Mouse (Mus musculus) hindbrain, postnatal 0 days (tissue): ENCODE measurements around the gene Paqr5. TPM values are rescaled to one million over a fixed set of nuclear protein-coding genes. Genes with fewer than 3 reads are reported as not detected.

Source experiments
- ATAC-seq: fragments of 200-750 bp; cut with Nextera tagmentation; 2 replicates; pipeline ENCODE4 v1.8.0; 2017; ENCODE audit warnings: mild to moderate bottlenecking, moderate TSS enrichment, moderate library complexity
- DNase-seq: peaks from one replicate; pipeline ENCODE4 v3.0.0-alpha.2; 2015; ENCODE audit warnings: low spot score
- H3K27ac ChIP-seq: fragments of 300-500 bp; sonication (generic); 2 replicates; pipeline ENCODE4 v1.5.1; 2014; ENCODE audit warnings: mild to moderate bottlenecking
- H3K27me3 ChIP-seq: fragments of 300-500 bp; sonication (generic); 2 replicates; pipeline ENCODE4 v1.6.1; 2014; ENCODE audit warnings: low read length, mixed read lengths; ENCODE audit not compliant: insufficient read depth
- H3K36me3 ChIP-seq: fragments of 300-500 bp; sonication (generic); 2 replicates; pipeline ENCODE4 v1.6.1; 2014; ENCODE audit warnings: low read length, mixed read lengths; ENCODE audit not compliant: insufficient read depth
- H3K4me1 ChIP-seq: fragments of 300-500 bp; sonication (generic); 2 replicates; pipeline ENCODE4 v1.6.1; 2014; ENCODE audit warnings: antibody characterized with exemption, low read length, mixed read lengths; ENCODE audit not compliant: insufficient read depth
- H3K4me2 ChIP-seq: fragments of 300-500 bp; sonication (generic); 2 replicates; pipeline ENCODE4 v1.6.1; 2014; ENCODE audit warnings: low read depth, mild to moderate bottlenecking, low read length, moderate library complexity, mixed read lengths
- H3K4me3 ChIP-seq: fragments of 300-500 bp; sonication (generic); 2 replicates; pipeline ENCODE4 v1.5.1; 2014; ENCODE audit warnings: low read length
- H3K9ac ChIP-seq: fragments of 300-500 bp; sonication (generic); replicated peaks from 2 replicates; pipeline ENCODE4 v1.6.1; 2014; ENCODE audit warnings: mild to moderate bottlenecking, low read length, moderate library complexity, mixed read lengths
- H3K9me3 ChIP-seq: fragments of 300-500 bp; sonication (generic); 2 replicates; pipeline ENCODE4 v1.6.1; 2016; ENCODE audit warnings: low read length, mixed read lengths
- CTCF ChIP-seq: IDR thresholded peaks from 2 replicates; pipeline ENCODE4 v1.5.1; 2016; ENCODE audit warnings: antibody characterized with exemption, control low read depth, low read depth
- WGBS: fragments of 180-500 bp; shearing (Covaris S2); extraction: QIAGEN DNeasy Blood & Tissue Kit; methylation state at CpG from one replicate; pipeline ENCODE4 v1.1.7; 2014; 5-methylcytosine and 5-hydroxymethylcytosine counted together
- polyA plus RNA-seq: library from polyadenylated mRNA; unstranded; fragments of >200 nt; fragmentation: Nextera tagmentation; extraction: Ambion mirVana; gene quantifications from 2 replicates; pipeline ENCODE4 v1.2.1, GENCODE M21; 2015
- total RNA-seq: library from RNA; depleted of rRNA; stranded (reverse); fragments of >200 nt; gene quantifications from 2 replicates; pipeline ENCODE4 v1.2.3, GENCODE M21; 2014

The Paqr5 gene
- total and polyA plus RNA-seq, 2 experiments from 2014 or later: 0.16 to 0.80 TPM

GRCm38 (mm10) chr9:61961181-61961580 is 65.5 kb downstream of the Paqr5 start:
- Histone ChIP-seq H3K27me3 (no peaks in the 10 kb centered on the region), H3K9me3 (no peaks in the 10 kb centered on the region), H3K36me3 (no peaks in the 10 kb centered on the region), H3K4me2 (no peak overlapping the region), H3K4me1 (no peaks in the 10 kb centered on the region), H3K27ac (no peak overlapping the region), H3K4me3 (no peak overlapping the region), H3K9ac (no peak overlapping the region)
- DNase-seq: no peak
- WGBS: 91% methylated on average over 4 of the region's 4 CpGs
- TF ChIP-seq CTCF: no peak
- no peak for ATAC-seq

- Histone ChIP-seq H3K27me3 (no peaks in the 10 kb centered on the region), H3K27ac (no peak overlapping the region), H3K4me2 (no peak overlapping the region), H3K9ac (no peak overlapping the region), H3K4me3 (no peak overlapping the region), H3K9me3 (no peaks in the 10 kb centered on the region), H3K4me1 (no peaks in the 10 kb centered on the region), H3K36me3 (no peaks in the 10 kb centered on the region)
- DNase-seq (no peak), ATAC-seq (no peak)
- TF ChIP-seq CTCF: no peak
- 68% methylated on average over 5 of the region's 5 CpGs for WGBS
Observed at GRCm38 (mm10) chr9:61960753-61961152, 65.9 kb downstream of the Paqr5 start.

- no peak overlapping the region for H3K9ac ChIP-seq
- H3K4me1 ChIP-seq: no peaks in the 10 kb centered on the region
- no peaks in the 10 kb centered on the region for H3K36me3 ChIP-seq
- DNase-seq (no peak), ATAC-seq (no peak)
- H3K4me2 ChIP-seq: no peak overlapping the region
- H3K27ac ChIP-seq: no peak overlapping the region
- H3K27me3 ChIP-seq: no peaks in the 10 kb centered on the region
- H3K4me3 ChIP-seq: no peak overlapping the region
- no peak for TF ChIP-seq CTCF
- H3K9me3 ChIP-seq: no peaks in the 10 kb centered on the region
- 90% methylated on average over 1 of the region's 1 CpGs for WGBS
Observed at GRCm38 (mm10) chr9:61959921-61960569, 66.6 kb downstream of the Paqr5 start.

GRCm38 (mm10) chr9:61954707-61955106 is 71.9 kb downstream of the Paqr5 start:
- DNase-seq (no peak), ATAC-seq (no peak)
- no peaks in the 10 kb centered on the region for H3K4me1 ChIP-seq
- H3K27ac ChIP-seq: no peak overlapping the region
- H3K9me3 ChIP-seq: no peaks in the 10 kb centered on the region
- H3K4me3 ChIP-seq: no peak overlapping the region
- no peaks in the 10 kb centered on the region for H3K36me3 ChIP-seq
- no peak overlapping the region for H3K9ac ChIP-seq
- no peak overlapping the region for H3K4me2 ChIP-seq
- no peak for TF ChIP-seq CTCF
- H3K27me3 ChIP-seq: no peaks in the 10 kb centered on the region

- peaks cover 6% of the 10 kb centered on the region for H3K4me1 ChIP-seq
- DNase-seq: no peak
- H3K4me3 ChIP-seq: no peak overlapping the region
- no peaks in the 10 kb centered on the region for H3K27me3 ChIP-seq
- ATAC-seq: no peak
- H3K4me2 ChIP-seq: no peak overlapping the region
- H3K36me3 ChIP-seq: no peaks in the 10 kb centered on the region
- no peak for TF ChIP-seq CTCF
- no peaks in the 10 kb centered on the region for H3K9me3 ChIP-seq
- H3K27ac ChIP-seq: no peak overlapping the region
- WGBS: 50% methylated on average over 7 of the region's 7 CpGs
- H3K9ac ChIP-seq: no peak overlapping the region
Observed at GRCm38 (mm10) chr9:61952241-61952640, 74.4 kb downstream of the Paqr5 start.

- Histone ChIP-seq H3K27ac (peak overlapping the region; percentile 11; the same call in 1 of the 2 replicates), H3K36me3 (no peaks in the 10 kb centered on the region), H3K4me1 (peaks cover 7% of the 10 kb centered on the region), H3K4me3 (peak overlapping the region; percentile 77), H3K27me3 (no peaks in the 10 kb centered on the region), H3K9ac (peak overlapping the region; percentile 46; the same call in 1 of the 2 replicates), H3K4me2 (peak overlapping the region; percentile 100), H3K9me3 (no peaks in the 10 kb centered on the region)
- TF ChIP-seq CTCF: peak; percentile 96
- peak; percentile 82 for ATAC-seq
- WGBS: 6% methylated on average over 24 of the region's 24 CpGs
- peak; percentile 95 for DNase-seq
Observed at GRCm38 (mm10) chr9:61947402-61948346, 79.0 kb downstream of the Paqr5 start.
